Mouse (Mus musculus) heart, embryonic 14.5 days (tissue): ENCODE results near the gene Tmem115. TPM values are rescaled to one million over a fixed set of nuclear protein-coding genes. Genes with fewer than 3 reads are reported as not detected.

ENCODE experiments used
- ATAC-seq: fragments of 200-750 bp; cut with Nextera tagmentation; 2 replicates; pipeline ENCODE4 v1.8.0; 2017; ENCODE audit warnings: low read depth, moderate TSS enrichment; ENCODE audit not compliant: insufficient number of reproducible peaks, insufficient read depth, low FRiP score
- H3K27ac ChIP-seq, 2 experiments: fragments of 200-500 bp in 1 of 2; fragments of 300-500 bp in 1 of 2; sonication (generic) in 1 of 2; replicated peaks in 1 of 2; 2 replicates each; pipeline ENCODE4 v1.5.1; 2012 to 2014; ENCODE audit warnings: low read depth in 2 of 2, low read length in 2 of 2, control low read depth in 1 of 2, mild to moderate bottlenecking in 1 of 2, mixed read lengths in 1 of 2; ENCODE audit not compliant: control insufficient read depth in 1 of 2, insufficient read depth in 1 of 2
- H3K27me3 ChIP-seq: fragments of 300-500 bp; sonication (generic); 2 replicates; pipeline ENCODE4 v1.6.1; 2014; ENCODE audit warnings: mild to moderate bottlenecking, low read length, control low read depth; ENCODE audit not compliant: control insufficient read depth, insufficient read depth
- H3K36me3 ChIP-seq: fragments of 300-500 bp; sonication (generic); 2 replicates; pipeline ENCODE4 v1.6.1; 2014; ENCODE audit warnings: mild to moderate bottlenecking, control low read depth, low read length, mixed read lengths; ENCODE audit not compliant: control insufficient read depth, insufficient read depth
- H3K4me1 ChIP-seq, 2 experiments: fragments of 200-500 bp in 1 of 2; fragments of 300-500 bp in 1 of 2; sonication (generic) in 1 of 2; 2 replicates each; pipeline ENCODE4 v1.6.1; 2012 to 2014; ENCODE audit warnings: low read length in 2 of 2, control low read depth in 1 of 2, mixed read lengths in 1 of 2; ENCODE audit not compliant: control insufficient read depth in 2 of 2, insufficient read depth in 2 of 2
- H3K4me2 ChIP-seq: fragments of 300-500 bp; sonication (generic); 2 replicates; pipeline ENCODE4 v1.6.1; 2014; ENCODE audit warnings: mild to moderate bottlenecking, low read length
- H3K4me3 ChIP-seq, 2 experiments: fragments of 200-500 bp in 1 of 2; fragments of 300-500 bp in 1 of 2; sonication (generic) in 1 of 2; 2 replicates each; pipeline ENCODE4 v1.5.1; 2012 to 2014; ENCODE audit warnings: low read length in 2 of 2, mild to moderate bottlenecking in 2 of 2, control low read depth in 1 of 2, low read depth in 1 of 2, moderate library complexity in 1 of 2; ENCODE audit not compliant: control insufficient read depth in 1 of 2, insufficient read depth in 1 of 2
- H3K9ac ChIP-seq: fragments of 300-500 bp; sonication (generic); 2 replicates; pipeline ENCODE4 v1.6.1; 2014; ENCODE audit warnings: mild to moderate bottlenecking, low read length
- H3K9me3 ChIP-seq: fragments of 300-500 bp; sonication (generic); 2 replicates; pipeline ENCODE4 v1.6.1; 2016; ENCODE audit warnings: low read length, control low read depth; ENCODE audit not compliant: control insufficient read depth
- whole genome bisulfite sequencing: fragments of 180-500 bp; shearing (Covaris S2); extraction: QIAGEN DNeasy Blood & Tissue Kit; methylation state at CpG from one replicate; pipeline ENCODE4 v1.1.7; 2014; 5-methylcytosine and 5-hydroxymethylcytosine counted together
- polyA plus RNA-seq: library from polyadenylated mRNA; unstranded; fragments of >200 nt; fragmentation: Nextera tagmentation; extraction: Ambion mirVana; gene quantifications from 2 replicates; pipeline ENCODE4 v1.2.1, GENCODE M21; 2014

The Tmem115 gene
- polyA plus RNA-seq, 1 experiment from 2014 or later, result 39.7 TPM

- peaks cover 11 to 24% of the 10 kb centered on the region in 2 experiments for H3K4me1 ChIP-seq
- no peaks in the 10 kb centered on the region for H3K27me3 ChIP-seq
- ATAC-seq, result no peak
- H3K9ac ChIP-seq, result peak overlapping the region; percentile 81
- peaks cover 18% of the 10 kb centered on the region for H3K36me3 ChIP-seq
- H3K9me3 ChIP-seq, result no peaks in the 10 kb centered on the region
- WGBS, result 68% methylated on average over 4 of the region's 4 CpGs
- peak overlapping the region; percentile 53 to 55; a peak in 3 of 4 replicates for H3K4me3 ChIP-seq
- H3K4me2 ChIP-seq, result peak overlapping the region; percentile 87
- H3K27ac ChIP-seq, result peak overlapping the region; percentile 88 to 94; a peak in 3 of 4 replicates
Observed at GRCm38 (mm10) chr9:107581584-107581983, 47.8 kb downstream of the Tmem115 start.

GRCm38 (mm10) chr9:107582509-107583062 lies 48.8 kb downstream of the Tmem115 start:
- Histone ChIP-seq H3K9ac (no peak overlapping the region), H3K27me3 (no peaks in the 10 kb centered on the region), H3K4me3 (no peak overlapping the region), H3K4me1 (peaks cover 6 to 16% of the 10 kb centered on the region in 2 experiments; a peak in 3 of 4 replicates), H3K27ac (no peak overlapping the region), H3K4me2 (no peak overlapping the region), H3K36me3 (peaks cover 18% of the 10 kb centered on the region), H3K9me3 (no peaks in the 10 kb centered on the region)
- 88% methylated on average over 7 of the region's 7 CpGs for WGBS
- ATAC-seq, result no peak

GRCm38 (mm10) chr9:107583174-107583573 lies 49.4 kb downstream of the Tmem115 start:
- Histone ChIP-seq H3K27me3 (no peaks in the 10 kb centered on the region), H3K9me3 (no peaks in the 10 kb centered on the region), H3K9ac (no peak overlapping the region), H3K4me2 (no peak overlapping the region), H3K4me3 (no peak overlapping the region), H3K36me3 (peaks cover 18% of the 10 kb centered on the region), H3K27ac (no peak overlapping the region), H3K4me1 (peaks cover 6 to 19% of the 10 kb centered on the region in 2 experiments; a peak in 3 of 4 replicates)
- no peak for ATAC-seq
- 88% methylated on average over 14 of the region's 14 CpGs for WGBS

- no peak overlapping the region for H3K9ac ChIP-seq
- H3K4me1 ChIP-seq, result peaks cover 25 to 35% of the 10 kb centered on the region in 2 experiments
- H3K36me3 ChIP-seq, result peaks cover 39% of the 10 kb centered on the region
- H3K27me3 ChIP-seq, result no peaks in the 10 kb centered on the region
- no peaks in the 10 kb centered on the region for H3K9me3 ChIP-seq
- no peak overlapping the region for H3K4me2 ChIP-seq
- WGBS, result 84% methylated on average over 5 of the region's 5 CpGs
- H3K4me3 ChIP-seq, result no peak overlapping the region
- ATAC-seq, result no peak
- no peak overlapping the region for H3K27ac ChIP-seq
Observed at GRCm38 (mm10) chr9:107586504-107586903, 52.8 kb downstream of the Tmem115 start.

GRCm38 (mm10) chr9:107586974-107587832 lies 53.5 kb downstream of the Tmem115 start, which contains the start of gene Ifrd2:
TSS of gene Ifrd2 (plus strand) at chr9:107587642.
- no peaks in the 10 kb centered on the region for H3K9me3 ChIP-seq
- WGBS, result 11% methylated on average over 46 of the region's 46 CpGs
- H3K4me2 ChIP-seq, result peak within 1 kb of the TSS; percentile 94
- H3K4me1 ChIP-seq, result peaks cover 23 to 30% of the 10 kb centered on the region in 2 experiments
- H3K27me3 ChIP-seq, result no peaks in the 10 kb centered on the region
- ATAC-seq, result peak; percentile 97
- peak within 1 kb of the TSS; percentile 79 for H3K9ac ChIP-seq
- peaks cover 46% of the 10 kb centered on the region for H3K36me3 ChIP-seq
- H3K27ac ChIP-seq, result peak within 1 kb of the TSS; percentile 17 to 64; a peak in 3 of 4 replicates
- H3K4me3 ChIP-seq, result peak within 1 kb of the TSS; percentile 64 to 70

- H3K4me1 ChIP-seq, result peaks cover 24 to 38% of the 10 kb centered on the region in 2 experiments
- peak overlapping the region; percentile 94 for H3K4me2 ChIP-seq
- whole genome bisulfite sequencing, result under 1% methylated on average over 33 of the region's 33 CpGs
- H3K27ac ChIP-seq, result peak overlapping the region; percentile 17 to 64; a peak in 3 of 4 replicates
- peak overlapping the region; percentile 64 to 70 for H3K4me3 ChIP-seq
- no peaks in the 10 kb centered on the region for H3K9me3 ChIP-seq
- peak overlapping the region; percentile 79 for H3K9ac ChIP-seq
- ATAC-seq, result no peak; the same call in 1 of the 2 replicates
- peaks cover 48% of the 10 kb centered on the region for H3K36me3 ChIP-seq
- no peaks in the 10 kb centered on the region for H3K27me3 ChIP-seq
Observed at GRCm38 (mm10) chr9:107587833-107588639, 54.3 kb downstream of the Tmem115 start.
